Mouse (Mus musculus): ENCODE measurements around the gene Ifitm6.
"Not testable (repeated sequence)": the region's sequence is repeated elsewhere in the genome, so short reads cannot be mapped to it uniquely, and the experiment has no call there.

Ifitm6 gene

DNA sequence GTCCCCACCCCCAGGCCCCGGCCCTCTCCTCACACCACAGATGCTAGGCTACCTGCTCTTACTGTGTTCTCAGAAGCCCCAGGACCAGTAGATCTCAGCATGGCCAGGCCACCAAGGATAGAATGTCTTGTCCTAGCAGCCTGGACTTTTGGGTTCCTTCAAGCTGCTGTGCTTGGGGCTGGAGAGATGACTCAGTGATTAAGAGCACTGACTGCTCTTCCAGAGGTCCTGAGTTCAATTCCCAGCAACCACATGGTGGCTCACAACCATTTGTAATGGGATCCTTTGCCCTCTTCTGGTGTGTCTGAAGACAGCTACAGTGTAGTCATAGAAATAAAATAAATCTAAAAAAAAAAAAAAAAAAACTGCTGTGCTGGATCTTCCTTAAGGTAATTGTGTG, at the start of gene Ifitm6:
Gene Ifitm6, minus strand, starts transcription at position 101 of the 400 bp plus-strand sequence.
- DNase-seq = not testable (repeated sequence)

DNA sequence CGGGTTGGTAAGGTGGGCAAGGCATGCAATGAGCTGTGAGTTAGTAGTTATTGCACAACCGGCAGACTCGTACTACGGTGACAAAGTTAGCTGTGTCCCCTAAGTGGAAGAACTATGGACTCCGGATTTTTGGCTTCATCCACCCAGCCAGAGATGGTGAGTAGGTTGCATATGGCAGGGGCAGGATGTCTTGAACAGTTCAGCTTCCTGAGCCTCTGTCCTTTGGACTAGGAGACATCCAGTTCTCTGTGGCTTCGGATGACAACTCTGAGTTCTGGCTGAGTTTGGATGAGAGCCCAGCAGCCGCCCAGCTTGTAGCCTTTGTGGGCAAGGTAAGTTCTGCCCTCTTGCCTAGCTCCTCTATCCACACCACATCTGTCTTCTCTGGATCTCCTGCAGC, 46.9 kb upstream of the Ifitm6 start:
- no peak for DNase-seq

DNA sequence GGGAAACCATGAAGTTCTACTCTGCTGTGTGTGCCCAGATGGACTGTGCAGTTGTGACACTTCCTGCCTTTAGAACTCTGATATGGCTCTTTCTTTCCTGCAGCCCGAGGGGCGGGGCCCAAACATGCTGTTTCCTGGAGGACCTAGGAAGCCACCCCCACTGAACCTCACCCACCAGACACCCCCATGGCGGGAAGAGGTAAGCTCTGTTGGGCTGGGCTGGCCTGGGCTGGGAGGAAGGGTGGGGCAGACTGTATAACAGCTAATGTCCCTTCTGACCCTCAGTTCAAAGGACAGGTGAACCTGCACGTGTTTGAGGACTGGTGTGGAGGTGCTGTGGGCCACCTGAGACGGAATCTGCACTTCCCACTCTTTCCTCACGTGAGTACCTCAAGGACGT, 46.5 kb upstream of the Ifitm6 start:
- no peak for DNase-seq

DNA sequence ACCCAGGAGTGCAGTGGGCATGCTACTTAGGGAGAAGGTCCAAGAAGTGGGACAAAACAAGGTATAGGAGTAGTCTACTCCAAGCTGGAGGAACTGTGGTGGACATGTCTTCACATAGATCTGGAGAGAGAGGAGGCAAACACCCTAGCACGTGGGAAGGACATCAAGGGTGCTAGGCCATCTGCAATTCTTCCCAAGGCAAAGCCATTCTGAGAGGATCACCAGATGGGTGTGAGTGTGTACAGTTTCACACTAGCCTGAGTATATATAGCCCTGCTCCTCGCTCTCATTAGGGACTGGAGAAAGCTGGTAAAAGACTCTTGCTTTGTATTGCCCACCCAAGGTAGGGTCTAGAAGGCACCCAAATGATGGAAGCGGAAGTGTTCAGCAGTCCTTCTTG, 45.6 kb upstream of the Ifitm6 start:
- DNase-seq = no peak

DNA sequence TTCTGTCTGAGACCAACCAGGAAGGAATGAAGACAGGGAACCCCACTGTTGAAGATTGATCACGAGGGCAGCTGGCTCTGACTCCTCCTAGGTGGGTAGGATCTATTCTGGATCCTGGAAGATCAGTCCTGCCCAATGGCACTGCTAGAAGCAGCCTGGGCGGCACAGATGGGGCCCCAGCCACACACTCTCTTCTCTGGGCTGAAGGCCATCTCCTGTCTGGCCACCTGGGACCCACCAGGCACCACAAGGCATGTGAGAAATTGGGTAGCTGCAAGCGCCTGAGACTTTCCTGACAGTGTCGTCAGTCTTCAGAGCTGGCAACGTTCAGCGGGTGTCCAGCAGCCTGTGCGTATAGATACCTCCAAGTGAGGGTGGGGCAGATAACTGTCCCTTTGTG, 44.8 kb upstream of the Ifitm6 start:
- no peak for DNase-seq

DNA sequence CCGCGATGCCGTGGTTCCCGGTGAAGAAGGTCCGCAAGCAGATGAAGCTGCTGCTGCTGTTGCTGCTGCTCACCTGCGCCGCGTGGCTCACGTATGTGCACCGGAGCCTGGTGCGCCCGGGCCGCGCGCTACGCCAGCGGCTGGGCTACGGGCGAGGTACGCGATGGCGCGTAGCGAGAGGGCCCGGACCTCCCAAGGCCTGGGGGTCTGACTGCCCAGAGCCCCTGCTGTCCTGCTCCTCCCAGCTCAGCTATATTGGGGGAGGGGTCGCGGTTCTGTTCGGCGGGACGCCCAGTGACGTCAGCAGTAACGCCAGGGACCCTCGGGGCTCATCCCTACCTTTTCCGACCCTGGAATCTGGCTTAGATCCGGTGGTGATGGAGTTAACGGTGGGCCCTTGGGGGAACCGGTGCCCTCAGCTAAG, 43.6 kb upstream of the Ifitm6 start:
- DNase-seq = peak; percentile 62

DNA sequence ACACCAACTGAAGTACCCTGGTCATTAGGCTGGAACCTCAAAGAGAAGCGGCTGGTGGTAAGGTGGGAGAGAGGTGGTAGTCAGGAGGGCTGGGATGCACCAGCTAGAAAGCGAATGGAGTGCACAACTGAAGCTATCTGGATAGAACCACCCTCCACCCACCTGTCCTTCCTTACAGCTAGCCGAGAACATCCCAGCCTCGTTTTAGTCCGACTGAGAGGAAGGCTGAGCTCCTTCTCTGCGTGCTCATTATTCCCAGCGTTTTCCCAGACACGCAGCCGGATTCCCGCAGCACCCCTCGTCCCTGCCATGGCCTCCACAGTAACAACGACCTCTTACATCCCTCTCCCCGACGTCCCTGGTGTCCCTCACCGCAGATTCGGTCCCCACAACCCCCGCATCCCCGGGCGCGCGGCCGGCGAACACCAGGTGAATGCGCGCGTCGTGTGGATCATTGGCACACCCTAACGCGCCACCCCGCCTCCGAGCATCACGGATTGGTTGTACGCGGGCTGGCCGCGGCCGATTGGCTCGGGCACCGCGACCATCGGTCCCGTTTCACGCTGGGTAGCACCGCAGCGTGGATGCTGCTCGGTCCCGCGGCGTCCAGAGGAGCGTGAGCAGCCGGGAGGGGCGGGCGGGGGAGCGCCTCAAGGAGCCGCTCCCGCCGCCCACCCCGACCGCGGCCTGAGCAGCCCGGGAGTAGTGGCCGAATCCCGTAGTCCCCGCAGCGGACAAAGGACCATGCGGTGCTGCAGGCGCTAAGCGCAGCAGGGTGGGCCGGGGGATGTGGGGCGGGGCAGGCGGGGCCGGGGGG, 42.9 kb upstream of the Ifitm6 start, which contains the start of gene B4galnt4:
Gene B4galnt4, plus strand, starts transcription at position 679 of the 817 bp plus-strand sequence.
- peak; percentile 92 for DNase-seq

DNA sequence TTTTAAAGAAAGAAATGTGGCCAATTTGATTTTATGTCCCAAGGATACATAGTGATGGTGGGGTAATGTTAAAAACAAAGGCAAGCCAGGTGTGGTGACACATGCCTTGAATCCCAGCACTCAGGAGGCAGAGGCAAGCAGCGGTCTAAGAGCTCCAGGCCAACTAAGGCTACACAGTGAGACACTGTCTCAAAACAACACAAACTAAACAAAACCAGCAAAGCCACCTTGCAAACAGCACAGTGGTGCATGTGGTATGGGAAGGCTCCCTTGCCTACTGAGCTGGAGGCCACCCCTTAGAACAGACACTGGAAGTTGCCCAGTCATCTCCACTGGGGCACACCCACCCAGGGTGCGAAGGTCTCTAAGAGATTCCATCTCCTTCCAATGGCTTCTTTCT, 42.2 kb upstream of the Ifitm6 start:
- DNase-seq = no peak

DNA sequence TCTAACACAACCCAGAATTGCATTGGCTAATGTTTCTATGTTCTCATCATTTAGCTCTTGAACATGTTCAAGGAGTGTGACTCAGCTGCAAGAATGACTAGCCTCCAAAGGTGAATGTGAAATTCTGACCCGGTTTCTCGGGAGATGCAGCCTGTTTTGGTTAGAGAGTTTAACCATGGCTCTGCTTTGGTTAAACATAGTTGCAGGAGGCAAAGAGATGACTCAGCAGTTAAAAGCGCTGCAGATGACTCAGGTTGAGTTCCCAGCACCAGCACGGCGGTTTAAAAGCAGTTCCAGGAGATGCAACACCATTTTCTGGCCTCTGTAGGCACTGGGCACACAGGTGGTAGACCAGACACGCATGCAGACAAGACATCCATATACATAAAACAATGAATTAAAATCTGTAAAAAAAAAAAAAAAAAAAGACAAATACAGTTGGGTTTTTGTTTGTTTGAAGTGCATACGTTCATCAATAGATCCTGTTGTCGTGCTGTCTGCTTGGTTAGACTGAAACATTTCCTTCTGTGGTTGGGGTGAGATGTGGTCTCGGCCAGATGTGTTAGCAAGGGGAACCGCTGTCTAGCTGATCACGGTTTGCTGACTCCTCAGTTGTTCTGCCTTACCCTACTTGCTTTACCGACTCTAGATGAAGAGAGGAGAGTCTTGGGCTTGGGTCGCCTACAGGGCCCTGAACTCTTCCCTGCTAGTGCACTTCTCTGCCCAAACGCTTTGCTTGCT, 41.0 kb upstream of the Ifitm6 start:
- no peak for DNase-seq

DNA sequence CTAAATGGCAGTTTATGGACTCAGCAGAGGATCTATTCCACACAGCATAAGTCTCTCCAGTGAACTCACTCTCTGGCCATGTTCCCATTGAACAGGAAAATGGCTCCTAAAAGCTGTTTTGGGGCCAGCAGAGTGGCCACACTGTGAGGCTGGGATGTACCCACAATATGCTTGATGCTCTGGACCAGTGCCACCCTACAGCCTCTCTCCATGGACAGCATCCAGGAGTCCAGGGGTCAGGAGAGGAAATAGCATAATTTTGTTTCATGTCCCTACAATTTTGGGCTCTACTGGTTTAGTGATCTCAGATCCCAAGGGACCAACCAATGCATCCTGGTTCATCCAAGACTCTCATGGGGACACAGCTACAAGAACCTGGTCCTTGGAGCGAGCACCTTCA, 39.8 kb upstream of the Ifitm6 start:
- DNase-seq = no peak

DNA sequence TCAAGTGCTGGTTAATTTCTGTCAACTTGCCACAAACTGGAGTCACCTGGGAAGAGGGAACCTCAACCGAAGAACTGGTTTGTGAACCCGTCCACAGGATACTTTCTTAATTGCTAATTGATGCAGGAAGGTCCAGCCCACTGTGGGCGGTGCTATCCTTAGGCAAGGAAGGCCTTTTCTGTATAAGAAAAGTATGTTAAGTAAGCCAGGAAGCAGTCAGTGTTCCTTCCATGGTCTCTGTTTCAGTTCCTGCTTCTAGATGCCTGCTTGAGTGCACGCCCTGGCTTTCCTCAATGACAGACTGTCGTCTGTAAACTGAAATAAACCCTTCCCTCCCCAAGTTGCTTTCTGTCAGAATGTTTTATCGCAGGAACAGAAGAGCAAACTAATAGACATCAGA, 39.3 kb upstream of the Ifitm6 start:
- no peak for DNase-seq

DNA sequence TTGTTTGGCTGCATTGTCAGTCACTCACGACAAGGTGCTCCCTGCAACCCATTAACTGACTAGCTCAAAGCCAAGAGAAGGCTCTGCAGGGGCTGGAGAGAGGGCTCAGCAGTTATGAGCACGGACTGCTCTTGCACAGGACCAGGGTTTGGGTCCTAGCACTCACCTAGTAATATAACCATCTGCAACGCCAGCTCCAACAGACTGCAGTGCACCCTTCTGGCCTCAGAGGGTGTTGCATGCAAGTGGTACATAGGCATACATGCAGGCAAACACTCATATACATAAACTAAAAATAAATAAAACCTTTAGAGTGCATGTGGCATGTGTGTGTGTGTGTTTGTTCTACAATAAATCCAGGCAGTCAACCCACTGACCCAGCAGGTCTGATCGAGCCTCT, 38.1 kb upstream of the Ifitm6 start:
- no peak for DNase-seq

DNA sequence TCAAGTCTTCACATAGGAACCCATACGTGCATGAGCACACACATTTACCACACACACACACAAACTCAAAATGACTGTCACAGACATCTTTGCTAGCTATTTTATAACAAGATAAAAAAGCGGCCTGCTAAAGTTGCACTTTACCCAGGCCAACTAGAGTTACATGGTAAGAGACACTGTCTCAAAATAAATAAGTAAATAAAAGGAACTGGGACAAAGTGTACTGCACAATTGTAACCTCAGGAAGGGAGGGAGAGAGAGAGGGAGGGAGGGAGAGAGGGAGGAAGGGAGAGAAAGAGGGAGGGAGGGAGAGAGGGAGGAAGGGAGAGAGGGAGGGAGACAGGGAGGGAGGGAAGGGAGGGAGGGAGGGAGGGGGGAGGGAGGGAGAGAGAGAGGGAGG, 34.7 kb upstream of the Ifitm6 start:
- DNase-seq = no peak

DNA sequence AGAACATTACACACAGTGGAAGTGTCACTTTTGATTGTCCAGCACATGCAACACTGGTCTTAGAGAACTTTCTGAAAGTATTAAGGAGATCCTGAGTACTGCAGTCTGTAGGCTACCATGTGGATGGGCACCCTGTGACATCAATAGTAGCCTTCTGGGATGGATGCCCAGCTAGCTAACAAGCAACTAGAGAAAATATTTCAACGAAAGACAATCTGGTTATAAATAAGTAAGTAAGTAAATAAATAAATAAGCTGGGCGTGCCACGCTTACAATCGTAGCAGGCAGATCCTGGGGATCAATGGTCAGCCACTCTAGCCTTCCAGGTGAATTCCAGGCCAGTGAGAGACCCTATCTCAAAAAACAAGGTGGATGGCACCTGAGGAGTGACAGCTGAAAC, 34.3 kb upstream of the Ifitm6 start:
- DNase-seq = no peak

DNA sequence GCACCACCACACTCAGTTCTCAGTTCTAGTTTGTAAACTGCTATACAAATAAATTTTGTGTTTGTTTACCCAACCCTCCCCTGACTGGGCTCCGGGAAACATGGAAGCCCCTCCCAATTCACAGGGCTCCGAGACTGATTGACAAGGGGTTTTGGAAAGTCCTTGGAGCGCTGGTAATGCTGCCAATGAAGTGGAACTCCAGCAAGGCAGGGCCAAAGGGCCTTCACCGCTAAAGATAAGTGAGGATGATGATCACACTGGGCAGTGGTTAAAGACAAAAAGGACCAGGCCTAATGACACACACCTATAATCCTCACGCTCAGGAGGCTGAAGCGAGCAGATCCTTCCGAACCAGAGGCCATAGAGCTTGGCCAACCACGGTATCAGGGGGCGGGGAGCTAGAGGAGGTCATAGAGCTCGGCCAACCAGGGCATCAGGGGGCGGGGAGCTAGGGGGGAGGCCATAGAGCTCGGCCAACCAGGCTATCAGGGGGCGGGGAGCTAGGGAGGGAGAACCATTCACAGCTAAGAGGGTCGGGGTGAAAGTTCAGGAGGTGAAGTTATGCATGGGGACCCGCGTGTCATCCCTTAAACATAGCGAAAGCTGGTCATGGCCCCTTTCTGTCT, 33.4 kb upstream of the Ifitm6 start:
- no peak for DNase-seq

DNA sequence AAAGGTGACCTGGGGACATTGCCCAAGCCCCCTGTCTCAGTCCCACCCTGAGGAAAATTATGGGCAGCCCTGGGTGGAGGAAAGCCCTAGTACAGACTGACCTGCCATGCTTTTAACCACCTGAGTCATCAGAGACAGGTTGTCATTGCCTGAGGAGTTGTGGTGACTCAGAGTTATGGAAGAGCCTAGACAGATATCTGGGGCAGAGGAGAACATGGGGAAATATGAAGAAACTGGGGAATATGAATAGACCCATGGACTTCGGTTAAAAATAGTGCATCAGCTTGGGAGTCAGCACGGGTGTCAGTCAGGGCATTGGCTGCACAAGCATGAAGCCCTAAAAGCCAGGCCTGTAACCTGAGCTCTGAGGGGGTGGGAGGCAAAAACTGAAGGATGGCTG, 31.6 kb upstream of the Ifitm6 start:
- DNase-seq = no peak

DNA sequence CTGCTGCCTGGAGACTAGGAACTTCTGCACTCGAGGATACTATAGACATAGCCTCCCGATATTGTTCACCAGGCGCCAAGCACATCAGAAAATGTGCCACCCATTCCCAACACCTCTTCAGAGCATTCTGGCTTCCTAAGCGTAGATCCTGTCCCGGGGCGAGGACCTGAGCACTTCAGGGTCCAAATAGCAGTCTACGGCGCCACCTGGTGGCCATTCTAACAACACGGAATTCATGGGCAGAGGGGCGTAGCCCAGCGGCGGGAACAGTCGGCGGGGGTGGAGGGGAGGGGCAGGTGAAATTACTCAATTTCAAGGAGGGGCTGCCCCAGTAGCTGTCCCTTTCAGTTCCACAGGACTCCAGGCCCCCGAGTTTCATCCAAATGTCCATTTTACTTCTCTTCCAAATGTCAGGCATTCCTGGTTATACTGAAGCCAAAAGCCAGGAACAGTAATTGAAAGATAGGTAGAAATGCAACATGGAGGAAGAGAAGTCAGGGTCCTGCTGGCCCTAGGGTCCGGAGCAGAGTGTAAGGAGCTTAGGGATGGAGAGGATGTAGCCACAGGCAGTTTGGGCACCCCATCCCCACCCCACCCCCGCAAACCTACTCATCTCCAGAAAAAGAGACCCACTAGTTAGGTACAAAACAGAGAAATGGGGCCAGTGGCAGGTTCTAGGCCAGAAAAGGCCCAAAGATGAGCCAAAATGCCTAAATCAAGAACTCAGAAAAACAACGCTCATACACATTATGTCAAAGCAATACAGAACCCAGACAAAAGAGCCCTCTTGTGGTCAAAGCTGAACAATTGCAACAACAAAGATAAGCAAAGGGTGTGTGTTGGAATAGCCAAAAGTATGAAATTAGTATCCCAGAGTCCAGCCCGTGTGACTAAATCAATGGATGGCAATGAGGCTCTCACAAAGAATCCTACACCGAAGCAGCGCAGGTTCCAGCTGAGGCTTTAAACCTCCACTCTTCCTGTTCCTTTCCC, 30.8 kb upstream of the Ifitm6 start:
- DNase-seq = peak; percentile 97

DNA sequence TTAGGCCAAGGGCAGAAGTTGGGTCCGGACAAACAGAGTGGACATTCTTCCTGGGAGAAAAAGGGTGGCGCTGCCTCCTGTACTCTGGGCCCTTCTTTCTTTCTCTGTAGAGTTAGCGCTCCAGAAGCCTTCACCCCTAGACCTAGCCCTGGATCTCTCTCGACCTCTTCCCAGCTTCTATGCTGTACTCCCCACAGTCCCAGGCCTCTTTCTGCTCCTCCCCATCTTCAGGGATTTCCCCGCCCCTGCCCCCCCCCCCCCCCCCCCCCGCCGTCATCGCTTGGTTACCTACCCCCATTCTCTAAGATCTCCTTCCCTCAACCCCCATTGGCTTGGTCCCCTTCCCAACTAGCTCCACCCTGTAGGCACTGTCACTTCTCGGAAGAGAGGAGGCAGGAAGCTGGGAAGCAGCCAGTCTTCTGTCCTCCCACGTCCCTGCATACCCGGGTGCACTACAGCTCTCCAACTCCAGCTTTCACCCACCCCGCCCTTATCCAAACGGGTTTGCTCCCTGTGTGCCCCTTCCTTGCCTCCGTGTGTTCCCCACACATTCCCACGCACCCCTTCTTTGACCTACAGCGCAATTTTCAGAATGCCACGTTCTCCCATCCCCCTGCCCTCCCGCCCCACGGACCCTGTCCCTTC, 30.0 kb upstream of the Ifitm6 start:
- peak; percentile 63 for DNase-seq

DNA sequence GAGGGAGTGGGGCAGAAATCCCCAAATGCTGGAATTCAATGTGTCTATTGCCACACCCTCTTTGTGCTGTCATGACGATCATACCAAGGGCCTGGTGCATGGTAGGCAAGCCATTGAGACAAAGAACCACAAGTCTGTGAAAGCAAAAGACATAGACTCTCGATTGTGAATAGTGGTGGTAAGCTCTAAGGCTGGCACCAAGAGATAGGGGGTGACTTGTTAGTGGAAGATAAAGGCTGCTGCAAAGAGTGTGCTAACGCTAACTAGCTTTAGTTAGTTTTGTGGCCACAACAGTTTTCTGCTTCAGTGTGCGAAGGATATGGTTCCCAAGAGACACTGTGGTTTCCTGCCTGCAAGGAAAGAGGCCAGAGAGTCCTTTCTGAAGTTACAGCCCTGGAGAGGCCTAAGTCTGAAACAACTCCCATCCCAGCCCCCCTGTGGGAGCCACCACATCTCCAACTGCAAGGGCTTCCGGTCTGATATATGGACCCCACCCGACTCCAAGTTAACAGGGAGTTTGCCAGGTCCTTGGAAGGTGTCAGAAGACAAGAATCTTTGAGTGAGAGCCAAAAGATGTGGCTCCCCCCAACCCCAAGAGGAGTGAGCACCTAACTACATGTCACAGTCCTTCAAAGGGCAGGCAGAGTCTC, 29.3 kb upstream of the Ifitm6 start:
- DNase-seq = no peak

DNA sequence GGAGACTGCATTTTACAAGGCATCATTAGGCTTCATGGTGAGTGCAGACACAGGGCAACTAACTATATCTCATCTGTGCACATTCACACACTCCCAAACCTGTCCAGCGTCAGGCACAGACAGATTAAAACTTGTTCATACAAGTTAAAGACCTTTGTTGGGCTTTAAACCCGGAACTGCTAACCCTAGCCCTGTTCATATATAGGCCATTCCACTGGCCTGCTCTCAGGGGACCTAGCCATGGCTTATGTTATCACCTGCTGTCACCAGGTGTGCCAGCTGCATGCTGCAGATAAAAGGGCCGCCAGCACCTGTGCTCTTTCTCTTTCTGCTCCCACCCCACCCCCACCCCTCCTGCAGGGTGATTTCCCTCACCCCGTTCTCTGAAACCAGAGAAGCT, 24.8 kb upstream of the Ifitm6 start:
- DNase-seq = no peak

DNA sequence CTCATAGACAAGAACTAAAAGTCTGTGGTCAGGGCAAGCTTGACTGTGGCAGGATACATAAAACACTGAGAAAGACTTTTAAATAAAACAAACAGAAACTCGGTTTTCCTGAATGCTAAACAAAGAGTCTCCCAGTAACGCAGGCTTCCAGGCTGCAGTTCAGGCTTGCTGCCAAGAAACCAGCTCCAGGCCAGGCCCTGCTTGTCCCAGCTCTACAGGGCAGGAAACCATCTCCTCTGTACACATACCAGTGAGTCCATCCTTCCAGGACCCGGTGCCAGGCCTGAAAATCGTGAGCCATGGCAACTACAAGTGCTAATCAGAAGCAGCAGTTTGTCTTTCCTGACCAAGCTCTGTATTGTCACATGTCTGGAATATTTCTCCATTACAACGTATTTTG, 23.9 kb upstream of the Ifitm6 start:
- peak; percentile 52 for DNase-seq
